Mouse (Mus musculus): ENCODE data around the gene Ubn1. TPM values are rescaled to one million over a fixed set of nuclear protein-coding genes. Genes with fewer than 3 reads are reported as not detected.

Gene Ubn1
- 16.6 and 16.8 TPM in 2 replicates for polyA plus RNA-seq (2014; fragmentation: Nextera tagmentation; extraction: Ambion mirVana)

DNA sequence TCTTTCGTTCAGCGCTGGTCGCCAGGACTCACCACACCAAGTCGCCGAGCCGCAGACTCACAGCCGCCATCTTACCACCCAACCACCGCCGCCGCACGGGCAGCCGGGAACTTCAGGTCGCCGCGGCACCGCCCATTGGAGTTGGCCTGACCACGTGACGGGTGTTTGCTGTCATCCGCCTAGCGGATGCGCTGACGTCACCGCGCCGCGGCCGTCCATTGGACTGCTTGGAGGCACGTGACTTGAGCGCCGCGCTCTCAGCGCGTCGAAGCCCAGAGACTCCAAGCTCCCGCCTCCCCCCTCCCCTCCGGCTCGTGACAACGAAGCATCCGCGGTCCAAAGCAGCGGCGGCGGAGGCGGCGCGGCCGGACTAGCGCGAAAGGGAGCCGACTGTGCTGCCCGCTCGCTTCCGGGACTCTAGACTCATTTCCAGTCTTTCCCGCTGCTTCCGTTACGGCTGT, at the start of gene Ubn1, which contains the start of gene Glyr1:
Ubn1 (plus strand) TSS at position 284 of the 461 bp plus-strand sequence.
Glyr1 (minus strand) TSS at position 90 of the 461 bp plus-strand sequence.
- H3K4me2 ChIP-seq: peak within 1 kb of the TSS; percentile 96
- peak; percentile 100 for ATAC-seq (replicated peaks; ENCODE audit: insufficient number of reproducible peaks, low FRiP score, low TSS enrichment)
- peak within 1 kb of the TSS; percentile 94 for H3K9ac ChIP-seq (ENCODE audit: low read depth, low read length)
- peak within 1 kb of the TSS; percentile 97 for H3K27ac ChIP-seq (ENCODE audit: low read depth, low read length)
- no peaks in the 10 kb centered on the region for H3K27me3 ChIP-seq (ENCODE audit: control insufficient read depth, insufficient read depth, low read length)
- WGBS (ENCODE audit: insufficient replicate concordance): under 1% methylated on average over 56 of the region's 56 CpGs
- H3K36me3 ChIP-seq (ENCODE audit: control insufficient read depth, insufficient read depth, low read length): peaks cover 16% of the 10 kb centered on the region; the same call in 1 of the 2 replicates
- H3K4me3 ChIP-seq (ENCODE audit: low read depth, low read length): peak within 1 kb of the TSS; percentile 97
- peaks cover 14% of the 10 kb centered on the region; the same call in 1 of the 2 replicates for H3K4me1 ChIP-seq (ENCODE audit: control insufficient read depth, insufficient read depth, low read length)
- no peaks in the 10 kb centered on the region for H3K9me3 ChIP-seq (replicated peaks; ENCODE audit: control insufficient read depth, low read length)

DNA sequence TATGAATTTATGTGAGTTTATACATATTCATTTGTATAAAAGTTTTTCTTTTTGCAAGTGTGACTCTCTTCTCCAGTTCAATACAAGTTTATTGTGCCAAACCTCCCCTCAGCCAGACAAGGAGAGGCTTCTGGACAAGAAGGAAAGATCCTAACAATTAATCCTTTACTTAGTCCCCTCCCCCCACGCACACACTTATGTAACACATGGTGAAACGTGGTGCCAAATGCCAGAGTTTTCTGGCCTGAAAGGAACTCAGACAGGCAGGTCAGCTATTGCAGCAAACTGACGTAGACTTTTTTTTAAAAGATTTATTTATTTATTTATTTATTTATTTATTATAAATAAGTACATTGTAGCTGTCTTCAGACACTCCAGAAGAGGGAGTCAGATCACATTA, 49.2 kb upstream of the Ubn1 start:
- no peak overlapping the region for H3K27ac ChIP-seq (ENCODE audit: low read depth, low read length)
- no peak overlapping the region for H3K4me2 ChIP-seq
- H3K36me3 ChIP-seq (ENCODE audit: control insufficient read depth, insufficient read depth, low read length): no peaks in the 10 kb centered on the region
- no peak overlapping the region for H3K9ac ChIP-seq (ENCODE audit: low read depth, low read length)
- no peak overlapping the region for H3K4me3 ChIP-seq (ENCODE audit: low read depth, low read length)
- H3K27me3 ChIP-seq (ENCODE audit: control insufficient read depth, insufficient read depth, low read length): no peaks in the 10 kb centered on the region
- no peak for ATAC-seq (replicated peaks; ENCODE audit: insufficient number of reproducible peaks, low FRiP score, low TSS enrichment)
- 0 out of 2 replicates have a peak, but pooled peaks cover 2% of the 10 kb centered on the region for H3K4me1 ChIP-seq (ENCODE audit: control insufficient read depth, insufficient read depth, low read length)
- 71% methylated on average over 3 of the region's 3 CpGs for whole genome bisulfite sequencing (ENCODE audit: insufficient replicate concordance)
- H3K9me3 ChIP-seq (replicated peaks; ENCODE audit: control insufficient read depth, low read length): no peaks in the 10 kb centered on the region

DNA sequence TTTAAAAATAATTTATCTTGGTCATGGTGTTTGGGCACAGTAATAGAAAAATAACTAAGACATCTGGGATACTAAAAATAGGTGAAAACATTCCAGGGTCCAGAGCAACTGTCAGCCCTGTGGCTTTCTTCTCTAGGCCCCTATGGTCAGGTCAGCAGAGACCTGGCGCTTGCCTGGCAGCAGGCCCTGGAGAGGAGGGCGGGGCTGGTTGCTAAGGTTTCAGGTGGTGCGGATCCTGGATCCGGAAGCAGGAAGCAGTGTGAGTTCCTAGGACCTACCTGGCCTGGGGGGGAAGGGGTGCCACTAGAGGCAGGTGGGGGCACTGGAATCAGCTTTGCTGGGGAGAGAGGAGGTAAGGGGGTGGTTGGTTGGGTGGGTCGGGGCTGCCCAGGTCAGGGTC, 42.8 kb upstream of the Ubn1 start, which contains the start of gene Smim22:
Smim22 (plus strand) TSS at position 222 of the 400 bp plus-strand sequence.
- Histone ChIP-seq H3K4me3 (ENCODE audit: low read depth, low read length) (no peak within 1 kb of the TSS), H3K36me3 (ENCODE audit: control insufficient read depth, insufficient read depth, low read length) (no peaks in the 10 kb centered on the region), H3K9me3 (replicated peaks; ENCODE audit: control insufficient read depth, low read length) (no peaks in the 10 kb centered on the region), H3K9ac (ENCODE audit: low read depth, low read length) (peak within 1 kb of the TSS; percentile 22; the same call in 1 of the 2 replicates), H3K4me2 (no peak within 1 kb of the TSS), H3K27ac (ENCODE audit: low read depth, low read length) (no peak within 1 kb of the TSS), H3K4me1 (ENCODE audit: control insufficient read depth, insufficient read depth, low read length) (0 out of 2 replicates have a peak, but pooled peaks cover 6% of the 10 kb centered on the region), H3K27me3 (ENCODE audit: control insufficient read depth, insufficient read depth, low read length) (no peaks in the 10 kb centered on the region)
- WGBS (ENCODE audit: insufficient replicate concordance): 49% methylated on average over 5 of the region's 5 CpGs
- 0 out of 2 replicates have a peak, but pooled peaks have one; percentile 20 for ATAC-seq (replicated peaks; ENCODE audit: insufficient number of reproducible peaks, low FRiP score, low TSS enrichment)

DNA sequence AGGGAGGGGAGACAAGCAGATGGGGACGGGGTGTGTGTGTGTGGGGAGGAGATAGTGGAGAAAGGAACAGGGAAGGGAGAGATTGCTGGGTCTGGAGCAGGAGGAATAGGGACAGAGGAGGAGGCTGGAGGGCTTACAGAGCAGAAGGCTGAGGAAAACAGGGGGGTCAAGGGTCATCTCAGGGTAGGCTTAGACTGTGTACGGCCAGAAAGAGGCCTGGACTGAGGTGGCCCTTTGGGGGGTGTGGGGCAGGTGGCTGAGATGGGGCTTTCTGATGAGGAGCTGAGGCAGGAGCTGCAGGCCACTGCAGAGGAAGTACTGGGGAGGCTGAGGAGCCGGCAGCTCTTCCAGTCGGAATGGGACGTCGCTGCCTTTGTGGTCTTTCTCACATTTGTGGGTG, 42.4 kb upstream of the Ubn1 start:
- no peak overlapping the region for H3K4me2 ChIP-seq
- no peaks in the 10 kb centered on the region for H3K36me3 ChIP-seq (ENCODE audit: control insufficient read depth, insufficient read depth, low read length)
- no peak overlapping the region for H3K27ac ChIP-seq (ENCODE audit: low read depth, low read length)
- no peak overlapping the region for H3K4me3 ChIP-seq (ENCODE audit: low read depth, low read length)
- no peaks in the 10 kb centered on the region for H3K27me3 ChIP-seq (ENCODE audit: control insufficient read depth, insufficient read depth, low read length)
- no peak overlapping the region; the same call in 1 of the 2 replicates for H3K9ac ChIP-seq (ENCODE audit: low read depth, low read length)
- H3K4me1 ChIP-seq (ENCODE audit: control insufficient read depth, insufficient read depth, low read length): peaks cover 10% of the 10 kb centered on the region; the same call in 1 of the 2 replicates
- WGBS (ENCODE audit: insufficient replicate concordance): 56% methylated on average over 6 of the region's 6 CpGs
- no peaks in the 10 kb centered on the region for H3K9me3 ChIP-seq (replicated peaks; ENCODE audit: control insufficient read depth, low read length)
- 0 out of 2 replicates have a peak, but pooled peaks have one; percentile 16 for ATAC-seq (replicated peaks; ENCODE audit: insufficient number of reproducible peaks, low FRiP score, low TSS enrichment)

DNA sequence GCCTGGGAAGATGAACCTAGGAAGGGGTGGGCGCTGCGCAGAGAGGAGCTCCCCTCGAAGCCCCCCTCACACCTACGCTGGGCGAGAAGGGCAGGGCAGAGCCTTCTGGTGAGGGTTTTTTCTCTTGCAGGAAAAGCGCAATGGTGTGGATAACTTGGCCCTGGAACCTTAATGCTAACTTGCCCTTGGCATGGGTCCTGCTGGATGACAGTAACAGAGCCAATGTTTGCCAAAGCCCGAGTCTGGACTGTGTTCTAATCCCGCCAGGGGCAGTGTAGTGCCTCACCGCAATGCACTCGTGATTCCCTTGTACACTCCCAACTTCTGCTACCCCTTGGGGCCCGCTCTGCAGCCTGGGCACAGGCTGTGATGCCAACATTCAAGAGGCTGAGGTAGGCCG, 41.8 kb upstream of the Ubn1 start:
- H3K4me1 ChIP-seq (ENCODE audit: control insufficient read depth, insufficient read depth, low read length): peaks cover 15% of the 10 kb centered on the region; the same call in 1 of the 2 replicates
- no peak overlapping the region for H3K27ac ChIP-seq (ENCODE audit: low read depth, low read length)
- 77% methylated on average over 12 of the region's 12 CpGs for WGBS (ENCODE audit: insufficient replicate concordance)
- H3K4me3 ChIP-seq (ENCODE audit: low read depth, low read length): no peak overlapping the region
- H3K9me3 ChIP-seq (replicated peaks; ENCODE audit: control insufficient read depth, low read length): no peaks in the 10 kb centered on the region
- ATAC-seq (replicated peaks; ENCODE audit: insufficient number of reproducible peaks, low FRiP score, low TSS enrichment): no peak
- H3K9ac ChIP-seq (ENCODE audit: low read depth, low read length): no peak overlapping the region
- no peaks in the 10 kb centered on the region for H3K36me3 ChIP-seq (ENCODE audit: control insufficient read depth, insufficient read depth, low read length)
- H3K27me3 ChIP-seq (ENCODE audit: control insufficient read depth, insufficient read depth, low read length): no peaks in the 10 kb centered on the region
- no peak overlapping the region for H3K4me2 ChIP-seq

DNA sequence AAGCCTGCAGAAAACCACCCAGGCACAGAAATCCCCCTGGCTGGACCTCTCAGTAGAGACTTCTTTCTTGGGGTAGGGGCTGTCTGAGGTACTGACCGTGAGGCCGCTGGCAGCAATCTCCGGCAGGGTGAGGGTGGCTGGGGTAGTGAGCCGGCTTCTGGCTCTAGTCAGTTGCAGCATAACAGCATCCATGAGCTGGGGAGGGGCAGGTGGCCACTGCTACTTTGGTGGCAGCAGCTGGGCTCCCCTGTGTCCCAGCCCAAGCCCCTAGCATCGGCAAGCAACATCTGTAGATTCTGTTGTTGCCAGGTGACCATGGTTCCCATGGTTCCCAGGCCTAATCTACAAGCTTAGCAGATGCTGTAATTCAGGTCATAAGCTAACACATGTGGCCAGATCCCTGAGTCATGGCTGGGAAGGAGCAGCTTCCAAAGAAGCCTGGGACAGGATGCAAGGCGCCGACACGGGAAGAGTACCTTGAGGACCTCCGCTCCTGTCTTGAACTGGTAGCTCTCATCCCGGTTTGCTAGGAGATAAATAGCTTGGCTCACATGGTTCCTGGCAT, 39.4 kb upstream of the Ubn1 start:
- H3K9me3 ChIP-seq (replicated peaks; ENCODE audit: control insufficient read depth, low read length): no peaks in the 10 kb centered on the region
- no peaks in the 10 kb centered on the region for H3K27me3 ChIP-seq (ENCODE audit: control insufficient read depth, insufficient read depth, low read length)
- H3K36me3 ChIP-seq (ENCODE audit: control insufficient read depth, insufficient read depth, low read length): peaks cover 8% of the 10 kb centered on the region
- 85% methylated on average over 10 of the region's 10 CpGs for WGBS (ENCODE audit: insufficient replicate concordance)
- no peak for ATAC-seq (replicated peaks; ENCODE audit: insufficient number of reproducible peaks, low FRiP score, low TSS enrichment)
- H3K27ac ChIP-seq (ENCODE audit: low read depth, low read length): no peak overlapping the region
- no peak overlapping the region for H3K4me3 ChIP-seq (ENCODE audit: low read depth, low read length)
- H3K4me1 ChIP-seq (ENCODE audit: control insufficient read depth, insufficient read depth, low read length): peaks cover 15% of the 10 kb centered on the region; the same call in 1 of the 2 replicates
- no peak overlapping the region for H3K9ac ChIP-seq (ENCODE audit: low read depth, low read length)
- H3K4me2 ChIP-seq: no peak overlapping the region

DNA sequence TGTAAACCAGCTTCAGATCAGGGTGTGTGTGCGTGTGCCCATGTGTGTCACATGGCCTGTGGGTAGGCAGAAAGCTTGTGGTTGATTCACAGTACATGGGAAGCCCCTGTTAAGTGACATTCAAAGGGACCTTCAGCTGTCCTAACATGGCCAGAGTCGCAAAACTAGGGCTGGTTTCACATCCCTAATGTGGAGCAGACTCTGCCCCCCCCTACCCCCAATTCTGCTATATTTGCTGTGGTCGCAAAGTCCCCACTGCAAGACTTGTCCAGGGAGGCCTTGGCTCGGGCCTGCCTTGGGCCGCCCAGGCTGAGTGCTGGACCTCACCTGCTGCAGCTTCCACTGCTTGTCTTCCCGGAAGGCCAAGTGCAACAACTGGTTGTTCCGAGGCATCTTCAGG, 38.6 kb upstream of the Ubn1 start:
- Histone ChIP-seq H3K4me1 (ENCODE audit: control insufficient read depth, insufficient read depth, low read length) (peaks cover 15% of the 10 kb centered on the region; the same call in 1 of the 2 replicates), H3K4me3 (ENCODE audit: low read depth, low read length) (no peak overlapping the region), H3K9ac (ENCODE audit: low read depth, low read length) (no peak overlapping the region), H3K9me3 (replicated peaks; ENCODE audit: control insufficient read depth, low read length) (no peaks in the 10 kb centered on the region), H3K36me3 (ENCODE audit: control insufficient read depth, insufficient read depth, low read length) (peaks cover 11% of the 10 kb centered on the region), H3K27me3 (ENCODE audit: control insufficient read depth, insufficient read depth, low read length) (no peaks in the 10 kb centered on the region), H3K4me2 (no peak overlapping the region), H3K27ac (ENCODE audit: low read depth, low read length) (no peak overlapping the region)
- WGBS (ENCODE audit: insufficient replicate concordance): 85% methylated on average over 7 of the region's 7 CpGs
- ATAC-seq (replicated peaks; ENCODE audit: insufficient number of reproducible peaks, low FRiP score, low TSS enrichment): no peak

DNA sequence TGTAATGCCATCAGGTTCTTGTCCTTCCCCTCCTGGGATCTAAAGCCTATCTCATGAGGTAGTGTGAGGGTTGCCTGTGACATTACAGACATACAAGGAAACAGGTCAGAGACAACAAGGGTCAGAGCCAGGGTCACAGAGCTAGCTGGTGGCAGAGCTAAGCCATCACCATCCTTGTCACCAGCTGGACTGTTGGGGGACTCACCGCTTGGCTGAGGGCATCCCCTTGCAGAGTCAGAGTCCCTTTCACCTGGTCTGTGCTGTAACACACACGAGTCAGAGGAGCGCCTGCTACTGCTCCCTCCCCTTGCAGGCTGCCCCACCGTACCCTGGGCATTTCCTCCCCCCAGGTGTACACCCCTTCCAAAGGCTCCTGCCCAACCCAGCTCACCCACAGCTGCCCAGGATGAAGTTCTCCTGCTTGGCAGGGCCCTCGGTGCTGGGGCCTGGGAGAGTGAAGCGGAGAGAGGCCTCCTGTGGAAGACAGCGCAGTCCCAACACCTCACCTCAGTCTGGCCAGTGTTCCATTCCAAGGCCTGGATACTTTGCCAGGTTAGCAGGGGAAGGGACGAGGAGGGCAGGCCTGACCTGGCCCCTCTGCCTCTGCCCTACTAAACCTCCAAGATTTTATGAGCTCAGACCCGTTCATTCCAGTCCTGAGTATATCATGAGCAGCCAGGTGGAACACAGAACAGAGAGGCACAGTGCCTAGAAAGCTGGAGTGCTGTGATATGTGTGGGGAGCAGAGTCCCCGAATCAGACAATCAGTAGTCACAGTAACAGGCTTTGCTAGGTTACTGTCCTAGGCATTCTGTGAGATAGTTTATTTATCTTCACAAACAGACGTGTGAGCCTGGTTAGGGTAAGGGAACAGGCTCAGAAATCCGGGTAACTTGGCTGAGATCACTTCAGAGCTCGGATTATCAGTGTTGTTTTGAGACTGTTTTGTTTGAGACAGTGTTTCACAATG, 37.5 kb upstream of the Ubn1 start:
- peak overlapping the region; percentile 94 for H3K4me2 ChIP-seq
- peaks cover 11% of the 10 kb centered on the region; the same call in 1 of the 2 replicates for H3K4me1 ChIP-seq (ENCODE audit: control insufficient read depth, insufficient read depth, low read length)
- H3K4me3 ChIP-seq (ENCODE audit: low read depth, low read length): peak overlapping the region; percentile 72
- no peak for ATAC-seq (replicated peaks; ENCODE audit: insufficient number of reproducible peaks, low FRiP score, low TSS enrichment)
- H3K9ac ChIP-seq (ENCODE audit: low read depth, low read length): peak overlapping the region; percentile 78
- H3K9me3 ChIP-seq (replicated peaks; ENCODE audit: control insufficient read depth, low read length): no peaks in the 10 kb centered on the region
- 0 out of 2 replicates have a peak overlapping the region, but pooled peaks have one; percentile 25 for H3K27ac ChIP-seq (ENCODE audit: low read depth, low read length)
- WGBS (ENCODE audit: insufficient replicate concordance): 58% methylated on average over 13 of the region's 13 CpGs
- H3K36me3 ChIP-seq (ENCODE audit: control insufficient read depth, insufficient read depth, low read length): peaks cover 16% of the 10 kb centered on the region
- no peaks in the 10 kb centered on the region for H3K27me3 ChIP-seq (ENCODE audit: control insufficient read depth, insufficient read depth, low read length)
